Mouse (Mus musculus) central nervous system, embryonic 14 days (tissue): ENCODE results near the gene Pacs1. TPM values are rescaled to one million over a fixed set of nuclear protein-coding genes. Genes with fewer than 3 reads are reported as not detected.

Experiments used
- polyA plus RNA-seq: library from polyadenylated mRNA; depleted of rRNA; stranded (reverse); fragments of >200 nt; gene quantifications from 2 replicates; pipeline ENCODE4 v1.2.3, GENCODE M21; 2012; rRNA removed

The Pacs1 gene
- 45.1 and 54.2 TPM in 2 replicates for polyA plus RNA-seq

GRCm38 (mm10) chr19:5272801-5273733 lies at the start of gene Pacs1:
Gene Pacs1 (minus strand): TSS chr19:5273119.

GRCm38 (mm10) chr19:5297903-5298800 lies 25.2 kb upstream of the Pacs1 start, which contains the start of gene Gal3st3:
Gene Gal3st3 (plus strand): TSS chr19:5298331.

GRCm38 (mm10) chr19:5294972-5295735 lies 22.2 kb upstream of the Pacs1 start, which contains the start of gene Sf3b2:
Gene Sf3b2 (minus strand): TSS chr19:5295455.

GRCm38 (mm10) chr19:5118384-5118698 lies 154.6 kb downstream of the Pacs1 start, which contains the start of gene Klc2:
Gene Klc2 (minus strand): TSS chr19:5118560.

GRCm38 (mm10) chr19:5106731-5107191 lies 166.2 kb downstream of the Pacs1 start, which contains the start of gene Rab1b:
Gene Rab1b (minus strand): TSS chr19:5107072.

GRCm38 (mm10) chr19:5098363-5099143 lies 174.4 kb downstream of the Pacs1 start, which contains the start of gene Cnih2:
Gene Cnih2 (minus strand): TSS chr19:5098521.

GRCm38 (mm10) chr19:5087884-5088728 lies 184.8 kb downstream of the Pacs1 start, which contains the start of gene Yif1a:
Gene Yif1a (plus strand): TSS chr19:5088538.

GRCm38 (mm10) chr19:5085145-5085863 lies 187.6 kb downstream of the Pacs1 start, which contains the start of gene Tmem151a:
Gene Tmem151a (minus strand): TSS chr19:5085531.

Other genes starting within 250 kb of the Pacs1 start
- 22.4 and 26.9 TPM in 2 replicates for gene Slc29a2, start 249.3 kb downstream of the Pacs1 start, polyA plus RNA-seq
- 34.8 and 39.6 TPM in 2 replicates for gene B4gat1, start 234.3 kb downstream of the Pacs1 start, polyA plus RNA-seq
- 2.7 and 3.4 TPM in 2 replicates for gene AC124502.3, start 234.2 kb downstream of the Pacs1 start, polyA plus RNA-seq
- gene Brms1, start 231.8 kb downstream of the Pacs1 start, polyA plus RNA-seq, result 41.3 and 46.9 TPM in 2 replicates
- gene Rin1, start 222.6 kb downstream of the Pacs1 start, polyA plus RNA-seq, result 3.0 and 3.7 TPM in 2 replicates
- 18.0 and 35.0 TPM in 2 replicates for gene Cd248, start 205.0 kb downstream of the Pacs1 start, polyA plus RNA-seq
- gene Tmem151a, start 187.6 kb downstream of the Pacs1 start, polyA plus RNA-seq, result 6.5 and 8.1 TPM in 2 replicates
- gene Yif1a, start 184.6 kb downstream of the Pacs1 start, polyA plus RNA-seq, result 65.4 and 72.8 TPM in 2 replicates
- gene Cnih2, start 174.6 kb downstream of the Pacs1 start, polyA plus RNA-seq, result 313 and 334 TPM in 2 replicates
- 175 and 180 TPM in 2 replicates for gene Rab1b, start 166.0 kb downstream of the Pacs1 start, polyA plus RNA-seq
- 109 and 115 TPM in 2 replicates for gene Klc2, start 154.6 kb downstream of the Pacs1 start, polyA plus RNA-seq
- gene Sf3b2, start 22.3 kb upstream of the Pacs1 start, polyA plus RNA-seq, result 197 and 209 TPM in 2 replicates
- 35.0 and 36.4 TPM in 2 replicates for gene Gal3st3, start 25.2 kb upstream of the Pacs1 start, polyA plus RNA-seq
- gene Catsper1, start 62.6 kb upstream of the Pacs1 start, polyA plus RNA-seq, result not detected in 2 replicates
- 2.2 and 2.4 TPM in 2 replicates for gene Cst6, start 76.5 kb upstream of the Pacs1 start, polyA plus RNA-seq
- gene Eif1ad, start 93.6 kb upstream of the Pacs1 start, polyA plus RNA-seq, result 42.2 and 43.6 TPM in 2 replicates
- gene Banf1, start 94.0 kb upstream of the Pacs1 start, polyA plus RNA-seq, result 200 and 202 TPM in 2 replicates
- 89.8 and 93.4 TPM in 2 replicates for gene Sart1, start 115.6 kb upstream of the Pacs1 start, polyA plus RNA-seq
- gene Tsga10ip, start 129.4 kb upstream of the Pacs1 start, polyA plus RNA-seq, result 0.05 TPM in 1 of 2 replicates, not detected in the other
- 304 and 309 TPM in 2 replicates for gene Drap1, start 151.9 kb upstream of the Pacs1 start, polyA plus RNA-seq
- 76.5 and 85.9 TPM in 2 replicates for gene AI837181, start 152.0 kb upstream of the Pacs1 start, polyA plus RNA-seq
- 0.05 TPM in 1 of 2 replicates, not detected in the other for gene Fosl1, start 174.4 kb upstream of the Pacs1 start, polyA plus RNA-seq
- gene Ccdc85b, start 184.8 kb upstream of the Pacs1 start, polyA plus RNA-seq, result 10.6 and 11.6 TPM in 2 replicates
- 216 and 221 TPM in 2 replicates for gene Fibp, start 187.5 kb upstream of the Pacs1 start, polyA plus RNA-seq
- gene Ctsw, start 195.4 kb upstream of the Pacs1 start, polyA plus RNA-seq, result 2.6 and 2.7 TPM in 2 replicates
- gene Efemp2, start 200.8 kb upstream of the Pacs1 start, polyA plus RNA-seq, result 50.0 and 85.2 TPM in 2 replicates
- gene Mus81, start 215.3 kb upstream of the Pacs1 start, polyA plus RNA-seq, result 57.1 and 64.2 TPM in 2 replicates
- 1,583 and 1,664 TPM in 2 replicates for gene Cfl1, start 217.3 kb upstream of the Pacs1 start, polyA plus RNA-seq
- 3.8 and 4.0 TPM in 2 replicates for gene 1700020D05Rik, start 230.7 kb upstream of the Pacs1 start, polyA plus RNA-seq
- 103 and 108 TPM in 2 replicates for gene Snx32, start 237.4 kb upstream of the Pacs1 start, polyA plus RNA-seq